Mouse (Mus musculus) stomach, postnatal 0 days (tissue): ENCODE data around the gene Dnhd1.

Source experiments
- CTCF ChIP-seq: IDR thresholded peaks from 2 replicates; pipeline ENCODE4 v1.5.1; 2016; ENCODE audit warnings: antibody characterized with exemption, low read depth, mild to moderate bottlenecking, moderate library complexity
- EP300 ChIP-seq: optimal IDR thresholded peaks from 2 replicates; pipeline ENCODE3; 2016; ENCODE audit warnings: antibody characterized with exemption

DNA sequence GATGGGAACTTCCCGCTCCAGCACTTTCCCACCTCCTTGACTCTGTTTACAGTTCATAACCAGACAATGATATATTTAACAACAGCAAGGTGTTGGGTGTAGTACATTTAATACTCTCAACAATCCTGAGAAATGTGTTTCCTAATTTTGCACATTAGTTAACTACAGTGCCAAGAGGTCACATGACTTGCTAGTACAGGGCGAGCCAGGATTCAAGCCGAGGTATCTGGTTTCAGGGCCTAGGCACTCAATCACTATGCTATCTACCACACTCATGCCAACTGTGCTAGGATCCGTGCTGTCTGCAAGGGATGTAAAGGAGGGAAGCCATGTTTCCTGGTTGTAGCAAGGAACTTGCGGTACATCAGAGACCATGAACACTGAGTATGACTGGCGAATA lies 34.1 kb upstream of the Dnhd1 start:
- TF ChIP-seq CTCF: no peak
- TF ChIP-seq EP300: no peak
